Mouse (Mus musculus) hindbrain, embryonic 14.5 days (tissue): ENCODE results near the gene Eno1. TPM values are rescaled to one million over a fixed set of nuclear protein-coding genes. Genes with fewer than 3 reads are reported as not detected.
"Not testable (repeated sequence)": the region's sequence is repeated elsewhere in the genome, so short reads cannot be mapped to it uniquely, and the experiment has no call there.

Source experiments
- ATAC-seq: fragments of 200-750 bp; cut with Nextera tagmentation; 2 replicates; pipeline ENCODE4 v1.8.0; 2017; ENCODE audit warnings: moderate number of reproducible peaks, mild to moderate bottlenecking, moderate TSS enrichment, moderate library complexity; ENCODE audit not compliant: low FRiP score
- DNase-seq: peaks from one replicate; pipeline ENCODE4 v3.0.0-alpha.2; 2015; ENCODE audit warnings: low spot score
- H3K27ac ChIP-seq: fragments of 300-500 bp; sonication (generic); 2 replicates; pipeline ENCODE4 v1.5.1; 2014; ENCODE audit warnings: mild to moderate bottlenecking, moderate library complexity
- H3K27me3 ChIP-seq: fragments of 300-500 bp; sonication (generic); 2 replicates; pipeline ENCODE4 v1.6.1; 2014; ENCODE audit warnings: mild to moderate bottlenecking, low read length, mixed read lengths; ENCODE audit not compliant: control insufficient read depth, insufficient read depth
- H3K36me3 ChIP-seq: fragments of 300-500 bp; sonication (generic); replicated peaks from 2 replicates; pipeline ENCODE4 v1.6.1; 2014; ENCODE audit not compliant: control insufficient read depth, insufficient read depth
- H3K4me1 ChIP-seq: fragments of 300-500 bp; sonication (generic); replicated peaks from 2 replicates; pipeline ENCODE4 v1.6.1; 2014; ENCODE audit warnings: antibody characterized with exemption, low read length, mixed read lengths; ENCODE audit not compliant: control insufficient read depth, insufficient read depth
- H3K4me2 ChIP-seq: fragments of 300-500 bp; sonication (generic); replicated peaks from 2 replicates; pipeline ENCODE4 v1.6.1; 2014; ENCODE audit warnings: mild to moderate bottlenecking, moderate library complexity
- H3K4me3 ChIP-seq: fragments of 300-500 bp; sonication (generic); replicated peaks from 2 replicates; pipeline ENCODE4 v1.5.1; 2014; ENCODE audit warnings: mild to moderate bottlenecking, low read length
- H3K9ac ChIP-seq: fragments of 300-500 bp; sonication (generic); 2 replicates; pipeline ENCODE4 v1.6.1; 2014
- H3K9me3 ChIP-seq: fragments of 300-500 bp; sonication (generic); 2 replicates; pipeline ENCODE4 v1.6.1; 2016; ENCODE audit warnings: low read length; ENCODE audit not compliant: control insufficient read depth
- WGBS: fragments of 180-500 bp; shearing (Covaris S2); extraction: QIAGEN DNeasy Blood & Tissue Kit; methylation state at CpG from one replicate; pipeline ENCODE4 v1.1.7; 2014; 5-methylcytosine and 5-hydroxymethylcytosine counted together
- polyA plus RNA-seq: library from polyadenylated mRNA; unstranded; fragments of >200 nt; fragmentation: Nextera tagmentation; extraction: Ambion mirVana; gene quantifications from 2 replicates; pipeline ENCODE4 v1.2.1, GENCODE M21; 2014

Gene Eno1
- polyA plus RNA-seq, 1 experiment from 2014 or later: 955 TPM

DNA sequence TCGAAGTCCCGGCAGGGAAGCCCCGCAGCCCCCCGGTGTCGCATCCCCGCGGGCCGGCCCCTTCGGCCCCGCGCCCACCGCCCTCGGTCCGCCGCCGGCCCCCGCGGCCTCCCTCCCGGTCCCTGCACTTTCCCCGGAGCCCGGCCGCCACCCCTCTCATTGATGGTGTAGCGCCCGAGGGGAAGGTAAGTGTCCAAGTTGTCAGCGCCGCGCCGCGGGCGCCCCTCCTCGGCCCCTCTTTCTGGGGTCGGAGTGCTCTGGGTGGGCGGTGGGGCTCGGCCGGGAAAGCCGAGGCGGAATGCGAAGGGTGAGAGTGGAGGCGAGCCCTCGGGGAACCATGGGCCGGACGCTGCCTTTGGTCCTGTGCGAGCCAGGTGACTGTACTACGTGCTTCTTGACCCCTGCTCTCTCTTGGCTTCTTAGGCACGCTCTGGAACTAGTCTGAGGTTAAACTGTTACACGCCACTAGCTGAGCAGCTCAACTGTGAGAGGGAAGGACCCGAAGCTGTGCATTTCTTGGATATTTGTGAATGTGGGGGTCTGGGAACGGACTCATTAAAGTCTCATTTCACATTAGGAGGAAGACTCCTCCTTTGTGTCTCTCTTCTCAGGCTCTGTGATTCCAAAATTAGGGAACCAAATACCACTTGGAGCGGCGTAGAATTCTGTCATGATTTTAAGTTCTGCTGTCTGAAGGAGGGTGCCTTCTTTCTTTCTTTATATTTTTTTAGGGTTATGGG, 45.5 kb downstream of the Eno1 start:
- peaks cover 37% of the 10 kb centered on the region for H3K4me1 ChIP-seq
- H3K9me3 ChIP-seq: no peaks in the 10 kb centered on the region
- DNase-seq: peak; percentile 50
- peak; percentile 18; the same call in 1 of the 2 replicates for ATAC-seq
- under 1% methylated on average over 50 of the region's 50 CpGs for WGBS
- H3K27me3 ChIP-seq: no peaks in the 10 kb centered on the region
- H3K4me2 ChIP-seq: peak overlapping the region; percentile 74
- peak overlapping the region; percentile 92 for H3K9ac ChIP-seq
- peak overlapping the region; percentile 99 for H3K27ac ChIP-seq
- H3K36me3 ChIP-seq: no peaks in the 10 kb centered on the region
- peak overlapping the region; percentile 98 for H3K4me3 ChIP-seq

DNA sequence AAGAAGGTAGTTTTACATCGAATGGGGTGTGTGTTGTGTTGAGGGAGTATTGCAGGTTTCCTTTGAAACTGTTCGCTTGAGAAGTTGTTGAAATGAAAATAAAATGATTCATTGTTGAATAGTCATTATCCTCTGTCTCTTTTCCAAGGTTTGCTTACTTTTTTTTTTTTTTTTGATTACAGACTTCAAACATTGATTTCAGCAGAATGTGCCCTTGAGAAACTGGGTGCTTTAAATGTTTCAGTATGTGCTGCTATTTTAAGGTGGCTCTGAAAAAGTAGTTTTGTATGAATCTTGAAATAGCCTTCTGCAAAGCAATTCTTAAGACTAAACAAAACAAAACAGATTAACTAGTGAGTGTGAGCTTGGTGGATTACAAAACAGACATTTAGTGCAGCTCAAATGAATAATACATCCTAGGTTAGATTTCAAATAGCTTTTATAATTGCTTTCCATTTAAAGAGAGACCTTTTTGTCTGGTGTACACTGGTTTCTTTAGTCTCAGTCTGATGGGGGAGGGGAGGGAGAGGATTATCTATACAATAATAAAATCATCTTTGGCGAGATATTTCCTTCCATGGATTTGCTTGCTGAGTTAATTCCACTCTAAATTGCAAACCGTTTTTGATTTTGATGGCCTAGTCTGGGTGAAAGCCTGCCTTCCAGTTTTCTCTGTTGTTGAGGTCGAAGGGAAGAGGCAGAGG, 46.3 kb downstream of the Eno1 start:
- Histone ChIP-seq H3K4me2 (peak overlapping the region; percentile 74), H3K4me3 (peak overlapping the region; percentile 98), H3K27me3 (no peaks in the 10 kb centered on the region), H3K4me1 (peaks cover 39% of the 10 kb centered on the region), H3K27ac (peak overlapping the region; percentile 99), H3K9me3 (no peaks in the 10 kb centered on the region), H3K9ac (peak overlapping the region; percentile 92), H3K36me3 (no peaks in the 10 kb centered on the region)
- DNase-seq (peak; percentile 42), ATAC-seq (no peak)
- 5% methylated on average over 5 of the region's 5 CpGs for WGBS

DNA sequence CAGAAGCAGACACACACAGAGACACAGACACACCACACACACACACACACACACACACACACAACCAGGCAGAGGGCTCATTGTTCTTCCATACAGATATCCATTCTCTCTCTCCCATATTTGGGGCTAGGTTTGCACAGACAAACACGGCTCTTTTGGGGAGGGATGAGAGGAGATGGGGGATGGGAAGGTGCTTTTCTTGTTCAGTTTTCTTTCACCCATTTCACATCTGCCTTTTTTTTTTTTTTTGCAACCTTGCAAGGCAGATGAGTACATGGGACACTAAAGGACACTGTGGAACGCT, 46.8 kb downstream of the Eno1 start:
- H3K27me3 ChIP-seq: no peaks in the 10 kb centered on the region
- 2% methylated on average over 2 of the region's 2 CpGs for WGBS
- H3K27ac ChIP-seq: peak overlapping the region; percentile 99
- no peaks in the 10 kb centered on the region for H3K9me3 ChIP-seq
- H3K4me1 ChIP-seq: peaks cover 42% of the 10 kb centered on the region
- DNase-seq: no peak
- H3K4me2 ChIP-seq: peak overlapping the region; percentile 74
- no peak for ATAC-seq
- peak overlapping the region; percentile 98 for H3K4me3 ChIP-seq
- H3K36me3 ChIP-seq: no peaks in the 10 kb centered on the region
- H3K9ac ChIP-seq: peak overlapping the region; percentile 92

DNA sequence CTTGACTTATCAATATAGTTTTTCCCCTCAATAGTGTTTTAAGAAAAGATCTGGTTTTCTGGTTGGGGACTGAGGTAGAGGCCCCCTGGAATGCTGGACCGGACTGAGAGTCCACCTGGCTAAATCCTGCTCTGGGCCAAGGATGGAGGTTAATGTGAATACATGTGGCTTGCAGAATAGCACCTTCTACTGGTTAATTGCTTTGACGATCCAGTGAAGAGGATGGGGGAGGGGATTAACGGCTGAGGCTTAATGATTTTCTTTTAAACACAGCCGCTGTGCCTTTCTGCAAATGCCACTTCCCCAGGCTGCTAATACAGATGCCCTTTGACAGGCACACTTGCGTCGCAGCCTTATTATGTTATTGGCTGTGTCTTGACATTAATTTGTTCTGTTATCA, 47.5 kb downstream of the Eno1 start:
- WGBS: 3% methylated on average over 6 of the region's 6 CpGs
- Histone ChIP-seq H3K9ac (peak overlapping the region; percentile 92), H3K4me2 (peak overlapping the region; percentile 74), H3K4me3 (peak overlapping the region; percentile 98), H3K36me3 (no peaks in the 10 kb centered on the region), H3K27me3 (no peaks in the 10 kb centered on the region), H3K27ac (peak overlapping the region; percentile 99), H3K9me3 (no peaks in the 10 kb centered on the region), H3K4me1 (peaks cover 48% of the 10 kb centered on the region)
- DNase-seq (peak; percentile 70), ATAC-seq (no peak)

DNA sequence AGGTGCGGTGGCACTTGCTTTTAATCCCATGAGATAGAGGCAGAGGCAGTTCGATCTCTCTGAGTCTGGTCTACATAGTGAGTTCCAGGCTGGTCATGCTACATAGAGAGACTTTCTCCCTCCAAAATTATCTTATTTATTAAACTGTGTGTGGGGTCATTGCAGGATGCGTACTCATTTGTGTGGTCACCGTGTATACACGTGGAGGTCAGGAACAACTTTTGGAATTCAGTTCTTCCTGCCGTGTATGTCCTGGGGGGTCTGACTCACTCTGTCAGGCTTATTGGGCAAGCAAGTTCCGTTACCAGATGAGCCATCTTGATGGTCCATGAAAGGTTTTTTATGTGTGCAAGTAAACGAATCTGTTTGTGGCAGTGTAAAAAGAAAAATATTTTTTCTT, 50.5 kb downstream of the Eno1 start:
- DNase-seq (no peak), ATAC-seq (no peak)
- no peaks in the 10 kb centered on the region for H3K36me3 ChIP-seq
- peaks cover 51% of the 10 kb centered on the region for H3K4me1 ChIP-seq
- WGBS: 87% methylated on average over 8 of the region's 8 CpGs
- H3K27ac ChIP-seq: no peak overlapping the region
- H3K4me2 ChIP-seq: no peak overlapping the region
- no peak overlapping the region for H3K4me3 ChIP-seq
- no peak overlapping the region for H3K9ac ChIP-seq
- H3K9me3 ChIP-seq: no peaks in the 10 kb centered on the region
- no peaks in the 10 kb centered on the region for H3K27me3 ChIP-seq

DNA sequence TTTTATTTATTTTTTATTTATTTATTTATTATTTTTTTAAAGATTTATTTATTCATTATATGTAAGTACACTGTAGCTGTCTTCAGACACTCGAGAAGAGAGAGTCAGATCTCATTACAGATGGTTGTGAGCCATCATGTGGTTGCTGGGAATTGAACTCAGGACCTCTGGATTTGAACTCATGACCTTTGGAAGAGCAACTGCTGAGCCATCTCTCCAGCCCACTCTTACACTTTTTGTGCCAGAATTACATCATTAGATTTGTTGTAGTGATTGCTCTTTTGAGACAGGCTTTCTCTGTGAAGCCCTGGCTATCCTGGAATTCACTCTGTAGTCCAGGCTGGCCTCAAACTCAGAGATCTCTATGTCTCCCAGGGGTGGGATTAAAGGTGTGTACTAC, 50.9 kb downstream of the Eno1 start:
- 75% methylated on average over 1 of the region's 1 CpGs for WGBS
- not testable (repeated sequence) for H3K4me3 ChIP-seq, ATAC-seq, H3K4me2 ChIP-seq, H3K27me3 ChIP-seq, H3K9me3 ChIP-seq, H3K27ac ChIP-seq, H3K36me3 ChIP-seq, DNase-seq, H3K9ac ChIP-seq
- H3K4me1 ChIP-seq: peaks cover 51% of the 10 kb centered on the region

DNA sequence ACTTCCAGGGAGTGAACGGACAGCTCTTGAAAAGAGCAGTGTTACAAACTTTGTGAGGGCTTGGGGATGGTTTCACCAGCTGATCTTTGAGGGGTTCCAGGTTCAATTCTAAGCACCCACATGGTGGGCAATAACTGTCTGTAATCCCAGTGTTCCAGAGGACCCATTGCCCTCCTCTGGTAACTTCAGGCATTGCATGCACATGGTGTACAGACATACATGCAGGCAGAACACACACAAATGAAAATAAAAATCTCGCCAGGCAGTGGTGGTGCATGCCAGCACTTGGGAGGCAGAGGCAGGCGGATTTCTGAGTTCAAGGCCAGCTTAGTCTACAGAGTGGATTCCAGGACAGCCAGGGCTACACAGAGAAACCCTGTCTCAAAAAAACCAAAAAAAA, 55.4 kb downstream of the Eno1 start:
- ATAC-seq (no peak), DNase-seq (no peak)
- Histone ChIP-seq H3K27ac (no peak overlapping the region), H3K27me3 (no peaks in the 10 kb centered on the region), H3K9me3 (no peaks in the 10 kb centered on the region), H3K9ac (no peak overlapping the region), H3K4me1 (peaks cover 23% of the 10 kb centered on the region; the same call in 1 of the 2 replicates), H3K36me3 (no peaks in the 10 kb centered on the region), H3K4me3 (no peak overlapping the region), H3K4me2 (no peak overlapping the region)
- WGBS: 97% methylated on average over 3 of the region's 3 CpGs

DNA sequence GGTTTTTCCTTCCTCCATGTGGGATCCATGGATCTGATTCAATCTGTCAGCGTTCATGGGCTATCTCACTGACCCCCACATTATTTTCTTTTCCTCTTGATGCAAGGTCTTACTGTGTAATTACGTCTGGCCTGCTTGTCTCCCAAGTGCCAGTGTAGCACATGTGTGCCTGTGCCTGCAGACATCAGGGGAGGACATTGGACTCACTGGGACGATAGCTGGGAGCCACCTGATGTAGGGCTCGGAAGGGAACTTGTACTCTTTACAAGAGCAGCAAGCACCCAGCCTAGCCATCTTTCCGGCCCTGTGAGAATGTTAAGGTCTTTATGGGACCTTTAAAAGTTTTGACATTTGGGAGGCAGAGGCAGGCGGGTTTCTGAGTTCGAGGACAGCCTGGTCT, 58.3 kb downstream of the Eno1 start:
- DNase-seq: no peak
- Histone ChIP-seq H3K4me2 (no peak overlapping the region), H3K27ac (no peak overlapping the region), H3K36me3 (no peaks in the 10 kb centered on the region), H3K4me3 (no peak overlapping the region), H3K9me3 (no peaks in the 10 kb centered on the region), H3K4me1 (peaks cover 1% of the 10 kb centered on the region; the same call in 1 of the 2 replicates), H3K9ac (no peak overlapping the region), H3K27me3 (no peaks in the 10 kb centered on the region)
- 94% methylated on average over 7 of the region's 7 CpGs for WGBS
- ATAC-seq: no peak

DNA sequence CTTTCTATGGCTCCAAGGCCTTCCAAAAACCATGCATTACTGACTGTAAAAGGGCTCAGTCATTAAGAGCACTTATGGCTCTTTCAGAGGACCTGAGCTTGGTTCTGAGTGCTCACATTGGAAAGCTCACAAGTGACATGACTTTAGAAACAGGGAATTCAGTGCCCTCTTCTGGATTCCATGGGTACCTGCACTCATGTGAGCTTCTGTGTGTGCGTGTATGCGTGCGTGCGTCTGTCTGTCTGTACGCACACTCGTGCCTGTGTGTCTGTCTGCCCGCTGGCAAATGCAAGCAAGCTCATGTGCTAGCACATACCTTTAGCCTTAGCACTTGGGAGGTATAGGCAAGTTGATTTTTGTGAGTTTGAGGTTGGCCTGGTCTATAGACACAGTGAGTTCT, 59.4 kb downstream of the Eno1 start:
- no peak for ATAC-seq
- Histone ChIP-seq H3K4me3 (no peak overlapping the region), H3K36me3 (no peaks in the 10 kb centered on the region), H3K27ac (no peak overlapping the region), H3K4me1 (no peaks in the 10 kb centered on the region), H3K9ac (no peak overlapping the region), H3K4me2 (no peak overlapping the region), H3K9me3 (no peaks in the 10 kb centered on the region), H3K27me3 (no peaks in the 10 kb centered on the region)
- no peak for DNase-seq
- 96% methylated on average over 7 of the region's 7 CpGs for WGBS
